Mouse (Mus musculus): Measurements from ENCODE around the gene Pex5l.

DNA sequence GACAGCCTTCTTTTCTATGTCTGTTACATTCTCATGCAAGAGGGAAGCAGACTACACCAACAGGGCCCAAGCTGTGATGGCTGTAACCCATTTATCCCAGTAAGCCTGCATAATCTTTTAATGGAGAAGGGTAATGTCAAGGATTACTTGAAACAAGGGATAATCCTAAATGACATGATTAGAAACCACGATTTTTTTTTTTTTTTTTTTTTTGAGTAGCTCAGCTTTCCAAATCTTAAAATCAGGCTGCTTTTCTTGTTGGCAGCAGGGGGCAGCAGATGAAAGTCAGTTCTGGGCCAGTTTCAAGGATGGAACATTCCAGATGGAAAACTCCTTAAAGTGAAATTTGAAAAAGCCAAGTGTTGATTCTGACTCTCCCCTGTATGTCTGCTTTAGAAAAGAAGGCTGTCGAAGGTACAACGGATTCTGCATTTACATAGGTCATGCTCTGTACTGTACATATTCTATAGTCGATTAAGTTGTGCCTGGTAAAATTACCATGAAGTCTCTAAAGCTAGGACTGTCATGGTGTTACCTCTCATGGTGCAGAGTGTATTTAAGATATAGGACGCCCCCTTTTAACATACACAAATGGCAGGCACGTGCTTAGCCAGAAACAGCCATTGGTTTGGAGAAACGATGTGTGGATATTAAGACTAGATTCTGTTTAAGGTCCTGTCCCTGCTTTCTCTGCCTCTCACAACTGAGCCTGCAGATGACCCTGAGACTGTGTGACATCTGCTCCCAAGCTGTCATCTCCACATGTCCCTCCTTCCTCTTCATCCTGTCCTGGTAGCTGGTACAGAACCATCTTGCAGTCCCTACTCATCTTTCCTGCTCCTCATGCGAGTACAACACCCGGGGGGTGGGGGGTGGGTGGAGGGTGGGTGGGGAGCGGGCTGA, 98.9 kb downstream of the Pex5l start:
- TF ChIP-seq MAX (IDR thresholded peaks at IDR 0.05; ENCODE audit: low read depth) (no peak), POLR2A (IDR thresholded peaks at IDR 0.05; ENCODE audit: insufficient read length, low read depth) (no peak), USF1 (IDR thresholded peaks at IDR 0.05; ENCODE audit: low read depth) (no peak), MYOD1 (IDR thresholded peaks at IDR 0.05; ENCODE audit: control insufficient read depth in 1 of 3, insufficient read length in 2 of 3, low read depth in 2 of 3) (no peak), CEBPB (IDR thresholded peaks at IDR 0.05; ENCODE audit: insufficient read depth, poor library complexity, severe bottlenecking) (no peak), E2F4 (IDR thresholded peaks at IDR 0.05; ENCODE audit: insufficient read depth) (no peak), REST (IDR thresholded peaks at IDR 0.05; ENCODE audit: insufficient read depth, insufficient read length) (no peak)

Measured in myocyte (in vitro differentiated cells).